Mouse (Mus musculus) heart, embryonic 16.5 days (tissue): ENCODE data around the gene Accsl. TPM values are rescaled to one million over a fixed set of nuclear protein-coding genes. Genes with fewer than 3 reads are reported as not detected.

ENCODE experiments used
- ATAC-seq: fragments of 200-750 bp; cut with Nextera tagmentation; replicated peaks from 2 replicates; pipeline ENCODE4 v1.8.0; 2017; ENCODE audit warnings: moderate number of reproducible peaks; ENCODE audit not compliant: insufficient read depth, low FRiP score; ENCODE audit errors: extremely low read depth
- H3K27ac ChIP-seq: fragments of 300-500 bp; sonication (generic); 2 replicates; pipeline ENCODE4 v1.5.1; 2014; ENCODE audit warnings: mild to moderate bottlenecking, low read length, control low read depth, moderate library complexity
- H3K27me3 ChIP-seq: fragments of 300-500 bp; sonication (generic); 2 replicates; pipeline ENCODE4 v1.6.1; 2014; ENCODE audit warnings: low read length, mixed read lengths; ENCODE audit not compliant: control insufficient read depth, insufficient read depth
- H3K36me3 ChIP-seq: fragments of 300-500 bp; sonication (generic); 2 replicates; pipeline ENCODE4 v1.6.1; 2014; ENCODE audit not compliant: control insufficient read depth, insufficient read depth
- H3K4me1 ChIP-seq: fragments of 300-500 bp; sonication (generic); 2 replicates; pipeline ENCODE4 v1.6.1; 2014; ENCODE audit warnings: low read length, mixed read lengths; ENCODE audit not compliant: control insufficient read depth, insufficient read depth
- H3K4me2 ChIP-seq: fragments of 300-500 bp; sonication (generic); 2 replicates; pipeline ENCODE4 v1.6.1; 2014; ENCODE audit warnings: low read depth, mild to moderate bottlenecking, control low read depth, low read length
- H3K4me3 ChIP-seq: fragments of 300-500 bp; sonication (generic); 2 replicates; pipeline ENCODE4 v1.5.1; 2014; ENCODE audit warnings: mild to moderate bottlenecking, control low read depth, low read length
- H3K9ac ChIP-seq: fragments of 300-500 bp; sonication (generic); 2 replicates; pipeline ENCODE4 v1.6.1; 2014; ENCODE audit warnings: low read length, control low read depth
- H3K9me3 ChIP-seq: fragments of 300-500 bp; sonication (generic); replicated peaks from 2 replicates; pipeline ENCODE4 v1.6.1; 2016; ENCODE audit warnings: low read length; ENCODE audit not compliant: control insufficient read depth
- WGBS: fragments of 180-500 bp; shearing (Covaris S2); extraction: QIAGEN DNeasy Blood & Tissue Kit; methylation state at CpG from one replicate; pipeline ENCODE4 v1.1.7; 2014; 5-methylcytosine and 5-hydroxymethylcytosine counted together
- polyA plus RNA-seq: library from polyadenylated mRNA; unstranded; fragments of >200 nt; fragmentation: Nextera tagmentation; extraction: Ambion mirVana; gene quantifications from 2 replicates; pipeline ENCODE4 v1.2.1, GENCODE M21; 2015

Gene Accsl
- polyA plus RNA-seq, 1 experiment from 2014 or later = not detected

DNA sequence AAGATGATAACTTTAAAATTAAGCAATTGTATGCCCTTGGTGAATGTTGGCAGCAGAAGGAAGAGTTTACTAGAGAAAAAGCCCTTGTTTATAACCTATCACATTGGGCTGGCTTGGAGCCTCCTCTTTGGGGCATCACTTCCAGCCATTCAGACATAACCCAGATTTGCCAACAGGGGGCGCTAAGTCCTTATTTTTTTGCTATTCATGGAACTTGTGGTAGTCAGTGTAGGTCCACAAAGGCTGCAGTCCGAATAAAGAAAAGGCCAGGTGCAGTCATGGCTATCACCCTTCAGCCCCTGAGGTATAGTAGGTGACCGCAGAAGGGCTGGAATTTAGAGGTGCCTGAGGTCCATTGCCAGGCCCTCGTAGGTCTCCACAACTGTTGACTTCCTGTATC is 1.9 kb upstream of the Accsl start:
- Histone ChIP-seq H3K4me3 (no peak overlapping the region), H3K9me3 (no peaks in the 10 kb centered on the region), H3K4me1 (no peaks in the 10 kb centered on the region), H3K36me3 (no peaks in the 10 kb centered on the region), H3K27ac (no peak overlapping the region), H3K9ac (no peak overlapping the region), H3K27me3 (peaks cover 8% of the 10 kb centered on the region; the same call in 1 of the 2 replicates), H3K4me2 (no peak overlapping the region)
- WGBS = 36% methylated on average over 4 of the region's 4 CpGs
- no peak for ATAC-seq

DNA sequence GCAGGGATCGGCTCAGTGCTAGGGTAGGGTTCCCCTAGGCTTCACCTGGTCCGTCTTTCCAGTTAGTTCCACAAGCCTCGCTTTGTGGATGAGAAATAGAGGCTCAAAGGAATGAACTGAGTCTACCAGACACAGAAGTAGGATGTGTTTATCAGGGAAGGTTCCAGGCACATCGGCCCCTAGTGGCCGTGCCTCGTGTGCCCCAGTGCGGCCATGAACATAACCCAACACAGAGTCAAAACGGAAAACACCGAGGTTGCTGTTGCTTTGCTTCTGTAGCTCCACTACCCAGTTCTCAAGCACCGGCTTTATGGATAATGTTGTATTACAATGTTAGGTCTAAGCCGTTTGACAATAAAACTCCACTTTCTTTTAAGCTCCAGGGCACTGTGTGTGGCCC is 391 bp downstream of the Accsl start:
- Histone ChIP-seq H3K4me1 (no peaks in the 10 kb centered on the region), H3K4me2 (no peak overlapping the region), H3K27me3 (peaks cover 8% of the 10 kb centered on the region; the same call in 1 of the 2 replicates), H3K9me3 (no peaks in the 10 kb centered on the region), H3K36me3 (no peaks in the 10 kb centered on the region), H3K27ac (no peak overlapping the region), H3K9ac (no peak overlapping the region), H3K4me3 (no peak overlapping the region)
- WGBS = 85% methylated on average over 11 of the region's 11 CpGs
- ATAC-seq = no peak

DNA sequence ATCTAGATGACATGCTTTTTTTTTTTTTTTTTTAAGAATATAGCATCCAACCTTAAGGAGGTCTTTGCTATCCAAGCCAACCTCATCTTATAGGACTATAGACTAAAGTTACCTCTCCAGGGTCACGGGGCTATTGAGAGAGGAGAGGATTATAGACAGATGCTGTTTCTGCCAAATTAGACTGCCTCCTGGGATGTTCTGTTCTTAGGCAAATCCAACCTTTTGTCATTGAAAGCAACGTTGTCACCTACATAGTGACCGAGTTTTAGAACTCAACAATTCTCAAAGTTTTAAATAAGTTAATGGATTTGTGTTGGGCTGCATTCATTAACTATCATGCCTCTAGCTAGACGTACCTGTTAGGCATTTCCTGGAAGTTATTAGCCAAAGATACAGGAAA is 5.7 kb downstream of the Accsl start:
- H3K4me2 ChIP-seq = no peak overlapping the region
- no peak for ATAC-seq
- no peak overlapping the region for H3K4me3 ChIP-seq
- H3K9ac ChIP-seq = no peak overlapping the region
- 64% methylated on average over 4 of the region's 4 CpGs for WGBS
- H3K9me3 ChIP-seq = no peaks in the 10 kb centered on the region
- no peak overlapping the region for H3K27ac ChIP-seq
- H3K4me1 ChIP-seq = no peaks in the 10 kb centered on the region
- H3K36me3 ChIP-seq = no peaks in the 10 kb centered on the region
- peaks cover under 1% of the 10 kb centered on the region; the same call in 1 of the 2 replicates for H3K27me3 ChIP-seq

DNA sequence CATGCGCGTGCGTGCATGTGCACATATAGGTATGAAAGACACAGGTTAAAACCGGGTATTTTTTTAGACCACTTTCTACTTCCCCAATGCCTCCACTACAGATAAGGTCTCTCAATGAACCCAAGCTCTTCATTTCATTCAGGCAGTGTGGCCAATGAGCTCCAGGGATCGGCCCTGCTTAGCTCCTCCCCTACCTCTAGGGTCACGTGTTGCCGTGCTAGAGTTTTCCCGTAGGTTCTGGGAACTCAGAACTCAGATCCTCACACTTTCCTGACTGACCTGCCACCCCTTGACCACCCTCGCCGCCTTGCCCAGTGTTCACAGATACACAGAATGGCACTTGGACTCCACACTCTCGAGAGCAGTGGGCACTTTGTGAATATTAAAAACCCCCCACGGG is 10.1 kb downstream of the Accsl start:
- H3K4me2 ChIP-seq = no peak overlapping the region
- H3K27me3 ChIP-seq = no peaks in the 10 kb centered on the region
- WGBS = 67% methylated on average over 12 of the region's 12 CpGs
- no peaks in the 10 kb centered on the region for H3K9me3 ChIP-seq
- no peak overlapping the region for H3K4me3 ChIP-seq
- H3K4me1 ChIP-seq = no peaks in the 10 kb centered on the region
- ATAC-seq = no peak
- H3K36me3 ChIP-seq = no peaks in the 10 kb centered on the region
- H3K9ac ChIP-seq = no peak overlapping the region
- no peak overlapping the region for H3K27ac ChIP-seq

DNA sequence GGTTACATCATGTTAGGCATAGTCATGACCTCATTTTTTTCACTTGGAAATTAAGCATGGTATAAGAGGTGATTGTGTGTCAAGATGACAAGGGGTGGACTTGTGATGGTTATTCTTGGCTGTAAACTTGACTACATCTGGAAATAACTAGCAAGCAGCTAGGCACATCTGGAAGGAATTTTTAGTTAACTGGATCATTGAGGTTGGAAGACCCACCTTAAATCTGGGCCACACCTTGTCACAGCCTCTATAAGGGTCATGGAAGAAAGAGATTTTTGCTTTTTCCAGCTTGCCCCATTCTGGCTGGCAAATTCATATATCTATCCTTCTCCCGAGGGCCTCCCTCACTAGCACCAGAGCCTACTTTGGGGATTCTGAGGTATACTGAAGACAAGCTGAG is 17.7 kb downstream of the Accsl start:
- Histone ChIP-seq H3K4me3 (no peak overlapping the region), H3K9me3 (no peaks in the 10 kb centered on the region), H3K4me2 (no peak overlapping the region), H3K27me3 (no peaks in the 10 kb centered on the region), H3K4me1 (peaks cover 11% of the 10 kb centered on the region; the same call in 1 of the 2 replicates), H3K27ac (no peak overlapping the region), H3K9ac (no peak overlapping the region), H3K36me3 (0 out of 2 replicates have a peak, but pooled peaks cover 5% of the 10 kb centered on the region)
- ATAC-seq = no peak
- WGBS = 88% methylated on average over 1 of the region's 1 CpGs

DNA sequence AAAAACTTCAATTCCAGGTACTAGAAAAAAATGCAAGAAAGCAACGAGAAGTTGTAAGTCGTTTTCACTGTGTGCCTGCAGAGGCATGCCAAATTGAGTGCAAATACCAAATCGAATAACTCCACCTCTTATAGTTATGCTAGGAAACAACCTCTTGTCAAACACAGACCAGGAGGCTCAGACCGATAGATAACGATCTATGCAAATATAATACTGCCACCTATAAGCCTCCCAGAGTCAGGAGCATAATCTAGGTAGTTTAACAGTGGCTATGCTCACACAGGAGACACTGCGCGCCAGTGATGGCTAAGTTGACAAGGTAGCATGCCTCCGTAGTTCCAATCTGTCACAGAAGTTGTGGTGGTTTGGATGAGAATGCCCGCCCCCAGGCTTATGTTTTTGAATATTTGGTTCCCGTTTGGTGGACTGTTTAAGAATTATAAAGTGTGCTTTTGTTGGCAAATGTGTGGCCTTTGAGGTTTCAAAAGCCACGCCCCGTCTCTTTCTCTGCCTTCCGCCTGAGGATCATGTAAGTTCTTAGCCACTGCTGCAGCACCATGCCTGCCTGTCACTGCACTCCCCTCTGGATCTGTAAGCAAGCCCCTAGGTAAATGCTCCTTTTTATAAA is 18.5 kb downstream of the Accsl start:
- H3K27ac ChIP-seq = no peak overlapping the region
- no peak for ATAC-seq
- peak overlapping the region; percentile 76 for H3K4me2 ChIP-seq
- no peaks in the 10 kb centered on the region for H3K27me3 ChIP-seq
- H3K36me3 ChIP-seq = 0 out of 2 replicates have a peak, but pooled peaks cover 5% of the 10 kb centered on the region
- H3K9me3 ChIP-seq = no peaks in the 10 kb centered on the region
- no peak overlapping the region for H3K9ac ChIP-seq
- 35% methylated on average over 13 of the region's 13 CpGs for WGBS
- peaks cover 11% of the 10 kb centered on the region; the same call in 1 of the 2 replicates for H3K4me1 ChIP-seq
- H3K4me3 ChIP-seq = peak overlapping the region; percentile 81; the same call in 1 of the 2 replicates

DNA sequence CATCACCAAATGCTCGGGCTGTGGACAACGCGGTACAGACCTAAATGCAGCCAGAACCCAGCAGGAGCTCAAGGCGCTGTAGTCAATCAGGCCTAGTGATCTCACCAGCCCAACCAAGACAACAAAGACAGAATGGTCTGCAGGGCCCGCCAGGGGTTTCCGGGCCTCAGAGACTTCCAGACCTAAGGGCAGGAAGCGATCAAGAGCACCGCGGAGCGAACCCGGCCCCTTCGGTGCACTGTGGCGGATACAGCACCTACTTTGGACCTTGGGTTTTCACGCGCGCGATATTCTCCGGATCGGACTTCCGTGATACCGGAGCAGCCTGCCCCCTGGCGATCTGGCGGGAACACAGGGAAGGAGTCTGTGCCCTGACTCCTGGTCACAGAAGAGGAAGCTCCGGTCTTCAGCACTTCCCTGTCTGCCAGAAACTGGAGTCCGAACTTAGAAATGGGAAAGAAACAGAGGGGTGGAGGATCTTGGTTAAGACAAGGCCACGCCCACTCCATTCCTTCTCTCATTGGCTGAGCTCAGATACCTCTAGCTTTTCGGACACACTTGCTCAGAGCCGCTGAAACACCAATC is 19.4 kb downstream of the Accsl start, which contains the start of gene Accs:
Accs (minus strand) TSS at position 439 of the 585 bp plus-strand sequence.
- no peaks in the 10 kb centered on the region for H3K9me3 ChIP-seq
- WGBS = 0% methylated on average over 28 of the region's 28 CpGs
- no peaks in the 10 kb centered on the region for H3K27me3 ChIP-seq
- H3K4me2 ChIP-seq = peak within 1 kb of the TSS; percentile 76
- H3K4me3 ChIP-seq = peak within 1 kb of the TSS; percentile 81
- H3K4me1 ChIP-seq = peaks cover 11% of the 10 kb centered on the region; the same call in 1 of the 2 replicates
- H3K27ac ChIP-seq = peak within 1 kb of the TSS; percentile 87
- peak within 1 kb of the TSS; percentile 86 for H3K9ac ChIP-seq
- ATAC-seq = peak; percentile 89
- peaks cover 7% of the 10 kb centered on the region; the same call in 1 of the 2 replicates for H3K36me3 ChIP-seq

DNA sequence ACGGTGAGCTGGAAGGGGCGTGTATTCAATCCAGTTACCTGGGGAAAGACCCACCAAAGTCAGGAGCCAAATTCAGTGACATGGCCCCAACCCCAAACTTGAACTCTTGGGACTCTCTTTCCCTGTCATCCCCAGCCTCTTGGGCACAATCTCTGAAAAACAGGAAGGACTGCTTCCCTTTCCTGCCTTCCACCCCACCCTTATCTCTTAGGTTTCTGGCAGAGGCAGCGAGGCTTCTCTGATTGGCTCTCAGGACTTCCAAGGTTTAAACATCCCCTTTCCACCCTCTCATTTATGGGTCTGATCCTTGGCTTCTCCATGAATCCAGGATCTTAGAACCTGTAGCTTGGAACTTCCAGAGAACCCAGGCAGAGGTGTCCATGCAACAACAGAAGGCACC is 27.6 kb downstream of the Accsl start:
- Histone ChIP-seq H3K4me3 (no peak overlapping the region), H3K9ac (no peak overlapping the region), H3K4me2 (no peak overlapping the region), H3K36me3 (peaks cover 24% of the 10 kb centered on the region; the same call in 1 of the 2 replicates), H3K9me3 (no peaks in the 10 kb centered on the region), H3K27me3 (no peaks in the 10 kb centered on the region), H3K4me1 (no peaks in the 10 kb centered on the region), H3K27ac (no peak overlapping the region)
- WGBS = 83% methylated on average over 3 of the region's 3 CpGs
- ATAC-seq = no peak

DNA sequence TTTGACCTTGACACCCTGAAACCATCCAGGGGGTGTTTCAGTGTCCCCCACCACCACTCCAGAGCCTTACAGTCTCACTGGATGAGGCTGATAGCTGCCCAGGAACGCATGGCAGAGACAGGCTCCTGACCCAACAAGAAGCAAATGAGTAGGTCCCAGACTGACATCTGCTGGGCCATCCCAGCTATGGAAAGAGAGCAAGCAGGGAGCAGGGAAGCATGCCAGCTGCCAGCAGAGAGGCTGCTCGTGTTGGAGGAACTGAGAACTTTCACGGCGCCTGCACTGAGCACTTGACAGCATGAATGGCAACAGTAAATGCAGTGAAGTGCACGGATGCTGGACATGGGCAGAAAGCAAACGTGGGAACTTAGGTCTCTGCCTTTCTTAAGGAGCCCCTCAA is 28.8 kb downstream of the Accsl start:
- WGBS = 60% methylated on average over 6 of the region's 6 CpGs
- Histone ChIP-seq H3K4me2 (no peak overlapping the region), H3K27ac (no peak overlapping the region), H3K36me3 (peaks cover 24% of the 10 kb centered on the region; the same call in 1 of the 2 replicates), H3K4me1 (no peaks in the 10 kb centered on the region), H3K9ac (no peak overlapping the region), H3K9me3 (no peaks in the 10 kb centered on the region), H3K27me3 (no peaks in the 10 kb centered on the region), H3K4me3 (no peak overlapping the region)
- ATAC-seq = no peak
